Mouse (Mus musculus) ovary, adult 2 months (tissue): ENCODE results near the gene Fam3c. TPM values are rescaled to one million over a fixed set of nuclear protein-coding genes. Genes with fewer than 3 reads are reported as not detected.

Source experiments
- polyA plus RNA-seq: library from polyadenylated mRNA; depleted of rRNA; stranded (reverse); fragments of >200 nt; gene quantifications from 2 replicates; pipeline ENCODE4 v1.2.3, GENCODE M21; 2012; rRNA removed

Fam3c gene
- 3.2 and 3.6 TPM in 2 replicates for polyA plus RNA-seq

GRCm38 (mm10) chr6:22356086-22356507 lies at the start of gene Fam3c:
TSS of gene Fam3c (minus strand) at chr6:22356243.

DNA sequence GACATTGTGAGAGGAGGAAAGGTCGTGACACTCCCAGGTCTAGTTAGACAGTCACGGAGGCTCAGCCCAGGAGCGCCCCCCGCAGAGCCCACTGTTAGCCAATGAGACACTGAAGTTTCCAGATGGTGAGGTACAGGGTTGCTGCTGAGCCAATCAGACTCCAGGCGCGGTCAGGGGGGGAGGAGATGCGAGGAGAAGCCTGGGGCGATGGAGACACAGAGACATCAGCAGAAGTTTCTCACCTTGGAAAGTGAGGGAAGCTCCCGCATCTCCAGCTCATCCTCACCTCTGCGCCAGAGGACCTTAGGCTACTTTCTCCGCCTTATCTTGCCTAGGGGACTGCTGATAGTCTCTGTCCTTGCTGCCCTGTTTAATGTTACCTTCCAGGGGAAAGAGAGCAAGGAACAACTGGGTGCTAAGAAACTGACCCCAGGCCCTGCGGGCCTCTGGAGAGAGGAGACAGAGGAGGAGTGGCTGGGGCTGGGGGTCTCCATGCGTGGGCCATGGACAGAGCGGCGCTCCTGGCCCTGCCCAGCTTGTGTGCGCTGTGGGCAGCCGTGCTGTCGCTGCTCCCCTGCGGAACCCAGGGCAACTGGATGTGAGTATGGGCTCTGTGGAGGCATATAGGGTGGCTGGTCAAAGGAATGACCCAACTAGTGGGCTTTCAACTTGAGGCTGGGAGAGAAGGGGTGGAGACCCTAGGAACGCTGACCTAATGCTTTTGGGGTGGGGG lies 67.9 kb downstream of the Fam3c start, which contains the start of gene Wnt16:
Gene Wnt16 (plus strand): TSS at position 224 of the 733 bp plus-strand sequence.

Other genes starting within 250 kb of the Fam3c start
- 23.4 and 28.2 TPM in 2 replicates for gene Wnt16, start 68.0 kb downstream of the Fam3c start, polyA plus RNA-seq